ENCODE assay signal across 13 mouse cellular contexts in the genomic region with DNA sequence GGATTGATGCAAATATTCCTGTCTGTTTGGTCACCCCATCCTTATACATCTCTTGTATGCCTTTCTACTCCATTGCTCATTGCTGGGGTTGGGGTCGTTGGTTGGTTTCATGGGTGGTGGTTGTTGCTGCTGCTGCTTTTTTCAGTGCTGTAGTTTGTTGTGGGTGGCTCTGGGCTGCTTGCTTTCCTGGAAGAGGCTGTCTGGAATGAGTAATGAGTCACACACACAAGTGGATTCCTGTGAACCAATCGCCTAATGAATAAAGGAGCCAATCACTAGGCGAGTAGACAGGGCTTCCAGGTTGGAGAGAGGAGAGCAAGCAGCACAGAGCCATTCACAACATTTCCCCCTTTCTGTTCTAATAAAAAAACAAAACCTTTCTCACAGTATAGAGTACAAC.
"Had no signal": no experiment of that assay in that cellular context is flagged by ENCODE, and none has a peak within 500 bp of the region (broad histone marks: within the 10 kb centered on the region; RNA-seq: fewer than 3 reads in every experiment).

No protein-coding gene starts in this region.

- DNase-seq: gastrocnemius, adult 2 months; gastrocnemius, postnatal 10 days; gastrocnemius, postnatal 25 days; heart, adult 18-20 months; heart, postnatal 10 days; heart, postnatal 4 days; kidney, adult 18-20 months; kidney, adult 8-10 months; kidney, postnatal 10 days; kidney, postnatal 25 days; layer of hippocampus, adult 9-11 months; layer of hippocampus, postnatal 36 days; left cerebral cortex, postnatal 4 days had no signal
